Mouse (Mus musculus) granulocyte monocyte progenitor cell, adult 5-6 weeks (primary cell): ENCODE data around the gene Fcrls. TPM values are rescaled to one million over a fixed set of nuclear protein-coding genes. Genes with fewer than 3 reads are reported as not detected.

Source experiments
- ATAC-seq: replicated peaks from 2 replicates; pipeline ENCODE4 v1.8.0; 2016; ENCODE audit warnings: mild to moderate bottlenecking, moderate TSS enrichment, inconsistent platforms; ENCODE audit not compliant: poor library complexity, severe bottlenecking
- total RNA-seq, 2 experiments: library from RNA; stranded (forward) in 1 of 2; stranded (reverse) in 1 of 2; fragments of 200-712, 200-1000 nt in 1 of 2; fragments of >200 nt in 1 of 2; fragmentation: Nextera tagmentation in 1 of 2; gene quantifications; 2 replicates each; pipeline ENCODE4 v1.2.3; 2014 to 2017

The Fcrls gene
- total RNA-seq (2014; fragmentation: Nextera tagmentation), result not detected in 2 replicates
- 1.8 TPM in 1 of 2 replicates, not detected in the other for total RNA-seq (2017)

DNA sequence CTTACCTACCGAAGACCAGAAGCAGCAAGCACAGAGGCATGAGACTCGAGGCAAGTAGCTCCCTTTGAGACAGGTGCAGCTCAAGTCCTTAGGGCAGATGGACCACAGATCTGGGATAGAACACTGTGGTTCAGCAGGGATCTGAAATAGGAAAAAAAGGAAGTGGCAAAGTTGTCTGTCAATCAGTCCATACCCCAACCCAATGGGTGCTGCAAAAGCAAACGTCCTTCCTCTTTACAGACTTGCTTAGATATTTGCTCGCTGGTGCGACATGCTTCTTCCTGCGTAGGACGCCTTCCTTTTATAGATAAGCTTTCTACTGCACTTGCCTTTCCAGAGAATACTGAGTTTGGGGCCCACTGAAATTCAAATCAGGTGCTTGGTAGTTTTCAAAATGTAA is at the start of gene Fcrls:
Fcrls (minus strand) TSS at position 303 of the 400 bp plus-strand sequence.
- ATAC-seq, result peak; percentile 86

- ATAC-seq, result no peak
Measured at GRCm38 (mm10) chr3:87309922-87310321, 46.4 kb upstream of the Fcrls start.

- ATAC-seq, result no peak
Measured at GRCm38 (mm10) chr3:87299901-87300300, 36.4 kb upstream of the Fcrls start.

DNA sequence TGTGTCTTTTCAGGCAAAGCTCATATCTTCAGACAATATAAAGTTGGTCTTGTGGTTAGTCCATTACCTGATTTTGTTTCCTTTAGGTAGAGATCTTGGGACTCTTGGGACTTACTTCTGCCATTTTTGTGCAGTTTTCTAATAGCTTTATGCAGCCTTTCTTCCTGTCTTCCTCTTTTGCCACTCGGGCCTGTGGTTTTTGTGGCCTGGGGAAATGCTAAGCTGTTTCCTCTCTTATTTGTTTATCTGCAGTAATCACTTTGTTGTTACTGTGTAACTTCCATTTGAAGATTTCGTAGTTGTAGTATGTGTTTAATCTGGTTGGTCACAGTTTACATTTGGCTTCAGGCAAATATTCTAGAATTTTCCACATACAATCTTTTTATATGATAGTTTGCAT is 10.8 kb upstream of the Fcrls start:
- peak; percentile 95 for ATAC-seq

- ATAC-seq, result peak; percentile 81
Measured at GRCm38 (mm10) chr3:87266581-87266980, 3.0 kb upstream of the Fcrls start.

GRCm38 (mm10) chr3:87255239-87255638 is 8.3 kb downstream of the Fcrls start:
- ATAC-seq, result peak; percentile 46

DNA sequence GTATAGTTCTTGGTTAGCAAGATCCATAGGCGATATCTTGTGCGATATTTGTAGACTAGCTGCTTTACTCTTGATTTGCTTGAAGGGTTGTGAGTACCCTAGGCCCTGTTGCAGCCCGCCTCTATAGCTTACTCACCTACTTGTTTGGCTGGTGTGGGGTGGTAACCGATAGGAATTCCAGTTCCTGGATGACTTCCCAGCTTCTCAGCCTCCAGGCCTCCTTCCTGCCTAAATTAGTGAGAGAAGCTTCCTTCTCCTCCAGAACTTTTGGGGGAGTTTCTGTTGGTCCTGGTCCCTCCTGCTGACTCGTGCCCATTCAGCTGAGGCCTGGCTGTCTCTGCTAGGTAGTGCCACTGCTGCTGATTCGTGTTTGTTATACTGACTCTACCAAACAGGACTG is 14.0 kb downstream of the Fcrls start:
- no peak for ATAC-seq

DNA sequence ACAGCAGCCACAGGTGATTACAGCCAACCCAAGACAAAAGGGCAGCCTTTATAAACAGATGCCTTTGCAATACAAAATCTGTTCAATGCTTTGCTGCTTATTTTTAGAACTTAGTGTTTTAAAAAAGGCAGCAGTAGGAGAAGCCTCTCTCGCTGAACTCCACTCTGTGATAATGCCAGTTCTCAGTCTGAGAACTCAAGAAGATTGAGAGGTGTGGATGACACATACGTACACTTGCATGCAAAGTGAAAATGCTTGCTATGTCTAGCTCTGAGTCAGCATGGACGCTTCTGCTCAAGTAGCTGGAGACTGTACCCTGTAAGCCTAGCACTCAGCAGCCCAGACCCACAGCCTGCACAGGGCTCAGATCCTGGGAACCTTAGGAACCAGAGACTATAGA is 16.2 kb downstream of the Fcrls start:
- ATAC-seq, result no peak

DNA sequence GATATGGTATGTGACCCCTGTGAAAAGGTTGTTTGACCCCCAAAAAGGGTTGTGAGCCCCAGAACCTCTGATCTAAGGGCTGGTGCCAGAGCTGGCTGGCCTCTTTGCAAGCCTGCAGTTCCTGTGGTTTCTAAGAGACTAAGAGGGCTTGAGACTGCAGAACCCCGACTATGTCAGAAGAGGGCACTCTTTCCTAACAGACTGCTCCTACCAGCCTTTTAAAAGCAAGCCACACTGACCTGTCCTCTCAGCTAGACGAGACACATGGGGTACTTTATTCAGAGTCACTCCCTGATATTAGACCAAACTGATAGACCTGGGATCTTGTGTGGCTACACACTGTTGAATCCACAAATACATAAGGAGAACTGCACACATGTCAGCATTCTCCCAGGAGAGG is 19.9 kb downstream of the Fcrls start:
- peak; percentile 93 for ATAC-seq

GRCm38 (mm10) chr3:87240909-87241308 is 22.6 kb downstream of the Fcrls start:
- no peak for ATAC-seq

GRCm38 (mm10) chr3:87223636-87224035 is 39.9 kb downstream of the Fcrls start:
- peak; percentile 66 for ATAC-seq

DNA sequence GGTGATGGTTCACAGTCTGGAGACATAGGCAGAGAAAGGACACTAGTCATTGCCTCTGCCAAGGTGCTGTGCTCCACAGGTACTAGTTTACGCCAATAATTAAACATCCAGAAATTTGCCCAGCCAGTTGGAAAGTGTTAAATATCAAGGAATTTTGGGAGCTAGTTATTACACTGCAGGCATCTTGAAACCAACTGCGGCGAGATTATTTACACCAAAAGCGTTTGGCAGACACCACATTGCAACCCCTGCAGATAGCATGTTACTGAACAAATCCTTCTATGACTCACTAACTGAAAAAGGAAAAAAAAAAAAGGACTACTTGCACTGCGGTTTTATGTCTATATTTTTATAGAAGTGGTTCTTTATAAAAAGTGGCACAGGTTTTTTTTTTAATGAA is 41.2 kb downstream of the Fcrls start:
- ATAC-seq, result no peak

DNA sequence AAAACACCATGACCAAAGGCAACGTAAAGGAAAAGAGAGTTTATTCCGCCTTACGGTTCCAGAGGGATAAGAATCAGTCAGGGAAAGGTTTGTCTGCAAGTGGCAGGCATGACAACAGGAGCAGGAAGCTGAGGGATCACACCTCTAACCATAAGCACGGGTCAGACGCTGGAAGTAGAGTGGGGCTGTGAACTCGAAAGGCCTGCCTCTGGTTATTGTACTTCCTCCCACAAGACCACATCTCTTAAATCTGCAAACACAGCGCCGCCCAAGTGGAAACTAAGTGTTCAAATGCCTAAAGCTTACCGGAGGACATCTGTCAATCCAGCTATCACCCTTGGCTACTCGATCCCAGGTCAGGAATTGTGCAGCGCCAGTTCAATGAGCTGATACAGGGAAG is 48.4 kb downstream of the Fcrls start:
- ATAC-seq, result no peak

- ATAC-seq, result no peak
Measured at GRCm38 (mm10) chr3:87214221-87214864, 49.2 kb downstream of the Fcrls start.

DNA sequence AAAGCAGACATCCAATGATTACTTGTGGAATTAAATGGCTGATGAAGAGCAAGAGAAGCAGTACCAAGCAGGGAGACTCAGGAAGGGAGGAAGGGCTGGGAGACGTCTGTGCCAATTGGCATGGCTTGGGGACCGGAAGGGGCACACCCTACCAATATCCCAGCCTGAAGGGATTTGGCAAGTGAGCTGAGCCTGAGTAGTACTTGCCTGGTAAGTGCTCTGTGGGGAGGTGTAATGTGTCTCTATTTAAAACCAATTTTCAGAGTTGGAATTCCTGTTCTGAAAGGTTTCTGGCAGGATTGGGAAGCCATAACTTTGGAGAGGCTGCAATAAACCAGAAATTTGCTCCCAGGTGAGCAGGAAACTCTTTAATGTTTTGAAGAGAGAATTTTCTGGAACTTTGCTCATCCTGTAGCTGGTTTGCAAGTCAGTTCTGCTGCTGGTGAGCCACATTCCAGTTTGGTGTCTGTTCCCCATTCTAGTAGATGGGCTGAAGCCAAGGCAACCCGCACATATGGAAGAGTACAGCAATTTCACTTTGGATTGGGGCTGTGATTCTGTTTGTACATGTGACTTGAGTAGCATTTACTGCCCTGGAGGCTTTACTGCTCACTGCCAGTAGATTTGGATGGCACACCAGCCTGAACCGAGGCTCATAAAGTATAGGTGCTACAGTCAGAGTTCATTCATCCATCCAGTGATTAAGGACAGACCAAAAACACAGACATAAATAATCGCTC is 57.0 kb downstream of the Fcrls start:
- no peak for ATAC-seq

Other genes with a start within 250 kb of the Fcrls start
- gene Kirrel, start 89.0 kb downstream of the Fcrls start, total RNA-seq (2014; fragmentation: Nextera tagmentation), result not detected in 2 replicates
- not detected in 2 replicates for gene Kirrel, start 89.0 kb downstream of the Fcrls start, total RNA-seq (2017)
- not detected in 2 replicates for gene Cd5l, start 94.1 kb upstream of the Fcrls start, total RNA-seq (2014; fragmentation: Nextera tagmentation)
- 0.65 TPM in 1 of 2 replicates, not detected in the other for gene Cd5l, start 94.1 kb upstream of the Fcrls start, total RNA-seq (2017)
- 2.1 and 4.1 TPM in 2 replicates for gene Fcrl1, start 112.6 kb upstream of the Fcrls start, total RNA-seq (2014; fragmentation: Nextera tagmentation)
- 0.69 and 0.82 TPM in 2 replicates for gene Fcrl1, start 112.6 kb upstream of the Fcrls start, total RNA-seq (2017)
- not detected in 2 replicates for gene Fcrl5, start 172.0 kb upstream of the Fcrls start, total RNA-seq (2014; fragmentation: Nextera tagmentation)
- 0.21 TPM in 1 of 2 replicates, not detected in the other for gene Fcrl5, start 172.0 kb upstream of the Fcrls start, total RNA-seq (2017)